Mouse (Mus musculus) cerebellum, adult 9-10 months (tissue): ENCODE measurements at regions not wholly inside any gene's neighbourhood (a gene's known extent, or its start where the extent isn't known, plus 50 kb on each side); places are given as distances from the start of the nearest gene placed in this dataset.
"Not testable (repeated sequence)": the region's sequence is repeated elsewhere in the genome, so short reads cannot be mapped to it uniquely, and the experiment has no call there.

Source experiments
- DNase-seq: peaks from one replicate; pipeline ENCODE4 v3.0.0; 2022

GRCm38 (mm10) chr1:94969543-94969942 is 343.9 kb upstream of the Fam174a start:
- DNase-seq = no peak

- DNase-seq = no peak
Observed at GRCm38 (mm10) chr1:94970103-94970759, 343.2 kb upstream of the Fam174a start.

- DNase-seq = no peak
Observed at GRCm38 (mm10) chr1:94993338-94993737, 320.1 kb upstream of the Fam174a start.

GRCm38 (mm10) chr1:95003900-95004299 is 309.5 kb upstream of the Fam174a start:
- no peak for DNase-seq

- no peak for DNase-seq
Observed at GRCm38 (mm10) chr1:95030579-95030978, 282.8 kb upstream of the Fam174a start.

- not testable (repeated sequence) for DNase-seq
Observed at GRCm38 (mm10) chr1:95033661-95034414, 279.6 kb upstream of the Fam174a start.

- DNase-seq = no peak
Observed at GRCm38 (mm10) chr1:95038411-95038810, 275.0 kb upstream of the Fam174a start.

- DNase-seq = no peak
Observed at GRCm38 (mm10) chr1:95040332-95040731, 273.1 kb upstream of the Fam174a start.

- DNase-seq = no peak
Observed at GRCm38 (mm10) chr1:95043355-95043754, 270.1 kb upstream of the Fam174a start.

- no peak for DNase-seq
Observed at GRCm38 (mm10) chr1:95064330-95065193, 248.9 kb upstream of the Fam174a start.

- no peak for DNase-seq
Observed at GRCm38 (mm10) chr1:95065620-95066019, 247.8 kb upstream of the Fam174a start.

GRCm38 (mm10) chr1:95066040-95066439 is 247.4 kb upstream of the Fam174a start:
- DNase-seq = no peak

GRCm38 (mm10) chr1:95075151-95075550 is 238.3 kb upstream of the Fam174a start:
- DNase-seq = no peak

GRCm38 (mm10) chr1:95109966-95110365 is 203.5 kb upstream of the Fam174a start:
- no peak for DNase-seq

GRCm38 (mm10) chr1:95113493-95113892 is 199.9 kb upstream of the Fam174a start:
- no peak for DNase-seq

- DNase-seq = no peak
Observed at GRCm38 (mm10) chr1:95147531-95147930, 165.9 kb upstream of the Fam174a start.

GRCm38 (mm10) chr1:95174013-95174582 is 139.3 kb upstream of the Fam174a start:
- DNase-seq = no peak

- DNase-seq = peak; percentile 4
Observed at GRCm38 (mm10) chr1:95218912-95219311, 94.5 kb upstream of the Fam174a start.

- peak; percentile 1 for DNase-seq
Observed at GRCm38 (mm10) chr1:95223289-95223688, 90.1 kb upstream of the Fam174a start.

GRCm38 (mm10) chr1:95241671-95242150 is 71.7 kb upstream of the Fam174a start:
- no peak for DNase-seq
